Mouse (Mus musculus): ENCODE results near the gene Sidt1. TPM values are rescaled to one million over a fixed set of nuclear protein-coding genes. Genes with fewer than 3 reads are reported as not detected.

Sidt1 gene
- polyA plus RNA-seq, 1 experiment from 2014 or later, result 0.70 TPM

Other genes starting within 250 kb of the Sidt1 start
- gene Atp6v1a, start 193.5 kb downstream of the Sidt1 start, polyA plus RNA-seq (2015; fragmentation: Nextera tagmentation; extraction: Ambion mirVana), result 63.6 and 73.3 TPM in 2 replicates
- gene Naa50, start 193.4 kb downstream of the Sidt1 start, polyA plus RNA-seq (2015; fragmentation: Nextera tagmentation; extraction: Ambion mirVana), result 90.4 and 95.0 TPM in 2 replicates
- 3.3 and 3.7 TPM in 2 replicates for gene Usf3, start 159.9 kb downstream of the Sidt1 start, polyA plus RNA-seq (2015; fragmentation: Nextera tagmentation; extraction: Ambion mirVana)
- gene Spice1, start 13.9 kb upstream of the Sidt1 start, polyA plus RNA-seq (2015; fragmentation: Nextera tagmentation; extraction: Ambion mirVana), result 26.8 and 28.2 TPM in 2 replicates
- gene Cfap44, start 61.6 kb upstream of the Sidt1 start, polyA plus RNA-seq (2015; fragmentation: Nextera tagmentation; extraction: Ambion mirVana), result 2.1 and 4.1 TPM in 2 replicates
- gene Boc, start 225.7 kb upstream of the Sidt1 start, polyA plus RNA-seq (2015; fragmentation: Nextera tagmentation; extraction: Ambion mirVana), result 20.6 and 21.2 TPM in 2 replicates